Mouse (Mus musculus) limb, embryonic 13.5 days (tissue): ENCODE measurements around the gene Prdm5. TPM values are rescaled to one million over a fixed set of nuclear protein-coding genes. Genes with fewer than 3 reads are reported as not detected.
A peak's percentile ranks its signal among the peaks of the same experiment; 100 is the strongest.

Experiments used
- ATAC-seq: fragments of 200-750 bp; cut with Nextera tagmentation; 2 replicates; pipeline ENCODE4 v1.8.0; 2017; ENCODE audit warnings: low read depth, moderate number of reproducible peaks, moderate TSS enrichment; ENCODE audit not compliant: low FRiP score
- H3K27ac ChIP-seq: fragments of 300-500 bp; sonication (generic); 2 replicates; pipeline ENCODE4 v1.5.1; 2015; ENCODE audit warnings: inconsistent platforms, mild to moderate bottlenecking, moderate library complexity
- H3K27me3 ChIP-seq: fragments of 300-500 bp; sonication (generic); 2 replicates; pipeline ENCODE4 v1.6.1; 2015; ENCODE audit warnings: mild to moderate bottlenecking, inconsistent platforms
- H3K36me3 ChIP-seq: fragments of 300-500 bp; sonication (generic); 2 replicates; pipeline ENCODE4 v1.6.1; 2015; ENCODE audit warnings: inconsistent platforms, mild to moderate bottlenecking, moderate library complexity
- H3K4me1 ChIP-seq: fragments of 300-500 bp; sonication (generic); 2 replicates; pipeline ENCODE4 v1.6.1; 2015; ENCODE audit warnings: inconsistent platforms
- H3K4me2 ChIP-seq: fragments of 300-500 bp; sonication (generic); replicated peaks from 2 replicates; pipeline ENCODE4 v1.6.1; 2015; ENCODE audit warnings: inconsistent platforms, mild to moderate bottlenecking, moderate library complexity
- H3K4me3 ChIP-seq: fragments of 300-500 bp; sonication (generic); 2 replicates; pipeline ENCODE4 v1.5.1; 2015; ENCODE audit warnings: moderate library complexity, mild to moderate bottlenecking, inconsistent platforms
- H3K9ac ChIP-seq: fragments of 300-500 bp; sonication (generic); 2 replicates; pipeline ENCODE4 v1.6.1; 2015; ENCODE audit warnings: mild to moderate bottlenecking, inconsistent platforms
- H3K9me3 ChIP-seq: fragments of 300-500 bp; sonication (generic); 2 replicates; pipeline ENCODE4 v1.6.1; 2016; ENCODE audit warnings: inconsistent platforms
- WGBS: fragments of 180-500 bp; shearing (Covaris S2); methylation state at CpG from one replicate; pipeline ENCODE4 v1.1.7; 2015; 5-methylcytosine and 5-hydroxymethylcytosine counted together
- polyA plus RNA-seq: library from polyadenylated mRNA; unstranded; fragments of >200 nt; fragmentation: Nextera tagmentation; extraction: Ambion mirVana; gene quantifications from 2 replicates; pipeline ENCODE4 v1.2.1, GENCODE M21; 2015

Prdm5 gene
- polyA plus RNA-seq, 1 experiment from 2014 or later = 30.2 TPM

DNA sequence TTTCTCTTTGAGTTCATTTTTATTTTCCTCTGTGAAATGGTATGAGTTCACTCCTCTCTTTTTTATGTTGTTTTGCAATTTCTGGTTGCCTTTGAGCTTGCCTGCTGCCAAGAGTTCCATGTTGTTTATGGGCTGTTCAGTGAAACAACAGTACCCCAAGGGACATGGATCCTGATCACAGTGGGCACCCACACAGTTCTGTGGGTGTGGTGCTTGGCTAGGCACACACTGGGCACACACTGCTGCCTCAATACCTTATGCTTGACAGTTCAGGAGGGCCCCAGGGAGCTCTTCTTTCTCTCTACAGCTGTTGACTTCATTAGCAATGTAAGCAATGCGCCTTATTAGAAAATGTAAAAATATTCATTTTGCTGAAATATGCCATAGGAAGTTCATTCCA is 110.0 kb downstream of the Prdm5 start:
- ATAC-seq = no peak
- H3K27me3 ChIP-seq = no peaks in the 10 kb centered on the region
- no peak overlapping the region for H3K27ac ChIP-seq
- H3K4me3 ChIP-seq = no peak overlapping the region
- peaks cover 30% of the 10 kb centered on the region for H3K36me3 ChIP-seq
- no peak overlapping the region for H3K9ac ChIP-seq
- WGBS = 94% methylated on average over 1 of the region's 1 CpGs
- peaks cover 9% of the 10 kb centered on the region; the same call in 1 of the 2 replicates for H3K4me1 ChIP-seq
- no peaks in the 10 kb centered on the region for H3K9me3 ChIP-seq
- no peak overlapping the region for H3K4me2 ChIP-seq

DNA sequence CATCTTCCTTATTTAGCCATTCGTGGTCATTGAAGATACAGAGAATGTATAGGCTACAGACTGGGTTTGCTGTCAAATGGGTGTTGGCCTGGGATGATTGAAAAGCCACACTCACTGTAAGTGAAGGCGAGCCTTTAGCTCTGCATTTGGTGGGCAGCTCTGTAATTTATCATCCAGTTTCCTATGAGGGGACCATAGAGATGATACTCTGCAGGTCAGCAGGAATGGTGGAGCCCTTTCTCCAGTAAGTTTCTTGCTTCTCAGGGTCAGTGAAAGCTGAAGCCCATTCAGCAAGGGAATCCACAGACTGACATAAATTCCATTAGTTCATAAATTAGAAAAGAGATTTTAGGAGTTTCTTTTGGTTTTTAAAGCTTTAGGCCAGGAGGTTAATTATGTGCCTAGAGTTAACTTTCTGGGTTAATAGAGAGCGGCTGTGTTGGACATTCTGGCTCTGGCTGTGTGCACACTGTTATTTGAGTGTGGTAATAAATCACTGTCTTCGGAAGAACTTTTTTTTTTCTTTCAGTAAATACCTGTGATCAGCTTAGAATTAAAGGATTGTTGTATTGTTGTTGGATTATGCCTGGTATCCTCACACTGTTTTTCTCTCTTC is 113.4 kb downstream of the Prdm5 start:
- no peak for ATAC-seq
- Histone ChIP-seq H3K27me3 (no peaks in the 10 kb centered on the region), H3K36me3 (peaks cover 23% of the 10 kb centered on the region), H3K4me1 (peaks cover 12% of the 10 kb centered on the region; the same call in 1 of the 2 replicates), H3K4me2 (no peak overlapping the region), H3K9ac (no peak overlapping the region), H3K4me3 (no peak overlapping the region), H3K9me3 (no peaks in the 10 kb centered on the region), H3K27ac (no peak overlapping the region)
- WGBS = 31% methylated on average over 4 of the region's 4 CpGs

- peaks cover 52% of the 10 kb centered on the region for H3K36me3 ChIP-seq
- no peak overlapping the region for H3K9ac ChIP-seq
- no peak overlapping the region for H3K4me3 ChIP-seq
- WGBS = 90% methylated on average over 2 of the region's 2 CpGs
- H3K4me1 ChIP-seq = no peaks in the 10 kb centered on the region; the same call in 1 of the 2 replicates
- no peak overlapping the region for H3K4me2 ChIP-seq
- no peak overlapping the region for H3K27ac ChIP-seq
- H3K27me3 ChIP-seq = no peaks in the 10 kb centered on the region
- H3K9me3 ChIP-seq = no peaks in the 10 kb centered on the region
- no peak for ATAC-seq
These were observed 127.9 kb downstream of the Prdm5 start for GRCm38 (mm10) chr6:65906657-65907182.

- no peak overlapping the region for H3K4me3 ChIP-seq
- WGBS = 84% methylated on average over 5 of the region's 5 CpGs
- no peak overlapping the region for H3K9ac ChIP-seq
- H3K9me3 ChIP-seq = no peaks in the 10 kb centered on the region
- H3K27me3 ChIP-seq = no peaks in the 10 kb centered on the region
- peaks cover 12% of the 10 kb centered on the region; the same call in 1 of the 2 replicates for H3K36me3 ChIP-seq
- H3K4me1 ChIP-seq = no peaks in the 10 kb centered on the region; the same call in none of the 2 replicates
- no peak overlapping the region for H3K4me2 ChIP-seq
- ATAC-seq = no peak
- no peak overlapping the region for H3K27ac ChIP-seq
These were observed 136.6 kb downstream of the Prdm5 start for GRCm38 (mm10) chr6:65915421-65915820.

- ATAC-seq = no peak
- 75% methylated on average over 3 of the region's 3 CpGs for WGBS
These were observed 142.9 kb downstream of the Prdm5 start for GRCm38 (mm10) chr6:65921703-65922102.

GRCm38 (mm10) chr6:65923501-65924084 is 144.8 kb downstream of the Prdm5 start:
- H3K27me3 ChIP-seq = no peaks in the 10 kb centered on the region
- ATAC-seq = peak; percentile 85

More at GRCm38 (mm10) chr6:65921703-65922102, 142.9 kb downstream of the Prdm5 start:
- Histone ChIP-seq H3K4me3 (no peak overlapping the region), H3K4me1 (peaks cover 16% of the 10 kb centered on the region), H3K9me3 (no peaks in the 10 kb centered on the region), H3K36me3 (0 out of 2 replicates have a peak, but pooled peaks cover 2% of the 10 kb centered on the region), H3K4me2 (no peak overlapping the region), H3K27ac (no peak overlapping the region), H3K9ac (no peak overlapping the region), H3K27me3 (no peaks in the 10 kb centered on the region)

DNA sequence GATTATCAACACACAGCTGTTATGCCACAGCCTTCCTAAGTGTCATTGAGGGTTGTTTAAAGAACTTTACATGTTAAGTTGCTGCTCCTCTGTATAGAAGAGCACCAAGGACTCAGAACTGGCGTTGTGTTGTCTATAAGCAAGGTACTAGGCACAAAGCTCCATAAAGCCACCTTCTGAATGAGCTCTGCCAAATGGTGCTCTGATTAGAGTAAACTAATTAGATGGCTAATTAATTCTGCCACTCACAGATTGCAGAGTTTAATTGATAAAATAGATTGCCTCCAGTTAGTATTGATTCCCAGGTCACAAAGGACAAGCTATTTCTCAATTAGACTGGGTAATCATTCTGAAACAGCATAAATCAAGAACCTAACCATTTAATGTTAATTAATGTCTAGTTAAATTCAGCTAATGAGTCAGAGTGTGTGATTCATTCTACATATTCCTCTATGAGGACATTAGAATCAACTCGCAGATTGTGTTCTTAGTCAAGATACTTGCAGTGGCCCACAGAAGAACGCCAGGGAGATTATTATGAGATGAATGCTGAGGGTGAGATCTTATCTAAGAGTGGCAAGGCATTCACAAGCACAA is 147.0 kb downstream of the Prdm5 start:
- no peak overlapping the region for H3K27ac ChIP-seq
- peaks cover 17% of the 10 kb centered on the region for H3K36me3 ChIP-seq
- no peaks in the 10 kb centered on the region for H3K27me3 ChIP-seq
- H3K4me2 ChIP-seq = no peak overlapping the region
- no peaks in the 10 kb centered on the region for H3K9me3 ChIP-seq
- no peak overlapping the region for H3K9ac ChIP-seq
- peaks cover 16% of the 10 kb centered on the region for H3K4me1 ChIP-seq
- WGBS = 81% methylated on average over 3 of the region's 3 CpGs
- H3K4me3 ChIP-seq = no peak overlapping the region
- ATAC-seq = no peak

More at GRCm38 (mm10) chr6:65923501-65924084, 144.8 kb downstream of the Prdm5 start:
- no peak overlapping the region for H3K4me3 ChIP-seq
- no peak overlapping the region for H3K4me2 ChIP-seq
- peaks cover 6% of the 10 kb centered on the region; the same call in 1 of the 2 replicates for H3K36me3 ChIP-seq
- 19% methylated on average over 4 of the region's 4 CpGs for WGBS
- H3K9me3 ChIP-seq = no peaks in the 10 kb centered on the region
- H3K9ac ChIP-seq = no peak overlapping the region
- peak overlapping the region; percentile 63; the same call in 1 of the 2 replicates for H3K27ac ChIP-seq
- H3K4me1 ChIP-seq = peaks cover 16% of the 10 kb centered on the region

- ATAC-seq = no peak
- Histone ChIP-seq H3K4me1 (peaks cover 7% of the 10 kb centered on the region; the same call in 1 of the 2 replicates), H3K9ac (no peak overlapping the region), H3K4me3 (no peak overlapping the region), H3K27me3 (no peaks in the 10 kb centered on the region), H3K4me2 (no peak overlapping the region), H3K9me3 (no peaks in the 10 kb centered on the region), H3K27ac (no peak overlapping the region), H3K36me3 (peaks cover 26% of the 10 kb centered on the region)
- WGBS = 93% methylated on average over 1 of the region's 1 CpGs
These were observed 151.7 kb downstream of the Prdm5 start for GRCm38 (mm10) chr6:65930523-65930922.

DNA sequence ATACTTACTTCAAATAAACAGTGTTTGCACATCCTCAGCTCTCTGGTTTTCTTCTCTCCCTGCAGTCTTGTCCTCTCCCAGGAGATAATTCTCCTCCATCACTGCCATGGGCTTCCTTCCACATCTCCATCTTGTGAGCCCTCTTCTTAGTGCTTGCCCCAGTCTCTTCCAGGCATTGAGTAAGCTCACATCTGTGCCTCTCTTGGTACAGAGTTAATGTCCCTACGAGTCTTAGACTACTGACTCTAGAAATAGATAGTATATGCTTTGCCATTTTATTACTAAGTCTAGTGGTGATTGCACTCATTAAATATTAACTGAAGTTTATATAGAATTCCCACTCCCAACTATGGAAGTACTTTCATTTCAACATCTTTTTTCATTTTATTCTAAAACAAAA is 154.0 kb downstream of the Prdm5 start:
- no peak for ATAC-seq
- Histone ChIP-seq H3K9ac (no peak overlapping the region), H3K4me1 (peaks cover 11% of the 10 kb centered on the region; the same call in 1 of the 2 replicates), H3K27me3 (no peaks in the 10 kb centered on the region), H3K4me2 (no peak overlapping the region), H3K4me3 (no peak overlapping the region), H3K9me3 (no peaks in the 10 kb centered on the region), H3K27ac (no peak overlapping the region), H3K36me3 (peaks cover 29% of the 10 kb centered on the region)
- 68% methylated on average over 1 of the region's 1 CpGs for WGBS

DNA sequence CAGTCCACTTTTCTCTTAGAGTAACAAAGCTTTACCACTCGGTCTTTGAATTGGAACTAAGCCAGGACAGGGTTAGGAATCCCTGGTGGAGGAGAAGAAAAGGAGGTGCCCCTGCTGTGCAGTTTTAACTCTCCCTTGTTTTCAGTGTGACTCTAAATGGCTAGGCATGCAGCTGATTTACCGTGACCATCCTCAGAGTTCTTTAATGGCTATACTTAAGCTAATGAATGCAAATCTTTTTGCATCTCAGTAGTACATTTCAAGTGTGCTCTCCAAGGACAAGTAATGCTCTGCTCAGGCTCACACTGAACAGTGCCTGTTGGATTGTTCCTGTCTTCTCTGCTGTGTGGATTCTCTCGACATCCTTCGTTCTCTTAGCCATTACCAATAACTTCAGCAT is 154.4 kb downstream of the Prdm5 start:
- WGBS = 45% methylated on average over 4 of the region's 4 CpGs
- no peaks in the 10 kb centered on the region for H3K9me3 ChIP-seq
- H3K4me1 ChIP-seq = peaks cover 11% of the 10 kb centered on the region; the same call in 1 of the 2 replicates
- H3K4me3 ChIP-seq = no peak overlapping the region
- no peak overlapping the region for H3K4me2 ChIP-seq
- H3K9ac ChIP-seq = no peak overlapping the region
- H3K27ac ChIP-seq = no peak overlapping the region
- no peaks in the 10 kb centered on the region for H3K27me3 ChIP-seq
- no peak for ATAC-seq
- H3K36me3 ChIP-seq = peaks cover 29% of the 10 kb centered on the region

DNA sequence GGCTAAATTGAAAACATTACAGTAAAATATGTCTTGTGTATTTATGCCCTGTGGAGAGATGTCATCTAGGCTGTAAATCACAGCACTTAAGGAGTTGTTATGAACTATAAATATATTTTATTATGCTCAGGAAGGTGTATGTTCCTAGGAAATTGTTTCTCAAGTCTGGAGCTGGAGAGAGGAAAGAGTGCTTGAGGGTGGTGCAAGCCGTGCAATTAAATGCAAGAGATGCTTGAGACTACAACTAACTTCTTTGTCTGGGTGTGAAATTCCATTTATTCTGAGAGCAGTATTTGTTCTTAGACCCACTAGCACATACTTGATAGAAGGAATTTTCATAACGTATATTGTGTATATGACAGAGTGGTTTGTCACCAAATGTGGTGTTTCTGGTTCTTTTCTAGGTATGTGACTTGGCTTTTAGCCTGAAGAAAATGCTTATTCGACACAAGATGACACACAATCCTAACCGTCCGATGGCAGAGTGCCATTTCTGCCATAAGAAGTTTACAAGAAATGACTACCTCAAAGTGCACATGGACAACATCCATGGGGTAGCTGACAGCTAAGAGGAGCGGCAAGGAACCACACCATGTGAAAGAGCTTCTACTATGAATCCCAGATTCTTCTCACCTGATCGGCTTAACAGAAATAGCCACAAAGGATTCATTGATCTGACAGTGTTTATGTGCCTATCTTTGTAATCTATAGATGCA is 156.9 kb downstream of the Prdm5 start:
- ATAC-seq = no peak
- no peaks in the 10 kb centered on the region for H3K27me3 ChIP-seq
- peaks cover 11% of the 10 kb centered on the region; the same call in 1 of the 2 replicates for H3K4me1 ChIP-seq
- no peak overlapping the region for H3K4me3 ChIP-seq
- WGBS = 58% methylated on average over 7 of the region's 7 CpGs
- H3K4me2 ChIP-seq = no peak overlapping the region
- no peak overlapping the region for H3K9ac ChIP-seq
- H3K9me3 ChIP-seq = no peaks in the 10 kb centered on the region
- H3K27ac ChIP-seq = no peak overlapping the region
- peaks cover 19% of the 10 kb centered on the region for H3K36me3 ChIP-seq

DNA sequence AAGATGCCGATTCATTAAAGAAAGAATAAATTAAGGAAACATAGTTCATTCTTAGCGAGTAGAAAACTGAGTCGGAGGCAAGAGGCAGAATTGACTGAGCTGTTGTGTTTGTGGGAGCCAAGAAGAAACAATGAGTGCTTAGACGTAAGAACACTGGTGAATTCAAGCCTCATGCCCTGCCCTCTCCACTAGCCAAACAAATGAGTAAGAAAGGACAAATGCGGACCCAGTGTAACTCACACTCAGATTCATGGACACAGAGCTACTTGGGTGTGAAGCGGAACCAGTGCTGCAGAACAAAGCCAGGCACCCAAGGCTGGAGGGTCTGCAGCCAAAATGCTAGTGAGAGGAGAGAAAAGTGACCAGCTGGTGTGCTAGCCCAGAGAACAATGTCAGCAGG is 171.7 kb downstream of the Prdm5 start:
- H3K9ac ChIP-seq = no peak overlapping the region
- no peak for ATAC-seq
- no peaks in the 10 kb centered on the region for H3K36me3 ChIP-seq
- no peak overlapping the region for H3K27ac ChIP-seq
- H3K4me1 ChIP-seq = no peaks in the 10 kb centered on the region
- WGBS = 85% methylated on average over 6 of the region's 6 CpGs
- H3K4me3 ChIP-seq = no peak overlapping the region
- H3K4me2 ChIP-seq = no peak overlapping the region
- H3K27me3 ChIP-seq = no peaks in the 10 kb centered on the region
- no peaks in the 10 kb centered on the region for H3K9me3 ChIP-seq
